Comparison of ENCODE assay signal across 8 mouse cellular contexts in genomic region chr8:84847684-84848435, GRCm38 (mm10). TPM values are rescaled to one million over a fixed set of nuclear protein-coding genes. Genes with fewer than 3 reads are reported as not detected.
DNase-seq lines count a peak whose midpoint lies in the region; ATAC-seq and TF ChIP-seq lines count a peak whose summit lies in the region.

No protein-coding gene starts in this region.

- TF ChIP-seq POLR2A in kidney, adult 2 months (IDR thresholded peaks at IDR 0.05; ENCODE audit: low read depth, low read length): no peak

- H3K27me3 ChIP-seq in kidney, adult 2 months (replicated peaks; ENCODE audit: control insufficient read depth, insufficient read depth, low read length): no peaks in the 10 kb centered on the region
- H3K27me3 ChIP-seq in hindbrain, embryonic 10.5 days (ENCODE audit: insufficient read depth, poor library complexity, severe bottlenecking): no peaks in the 10 kb centered on the region

- TF ChIP-seq CTCF in kidney, adult 2 months (conservative IDR thresholded peaks at IDR 0.05; ENCODE audit: insufficient read depth, insufficient read length, low read depth, low read length): no peak

- H3K4me1 ChIP-seq in kidney, adult 2 months (ENCODE audit: control insufficient read depth, insufficient read depth, low read length): peaks cover 11% of the 10 kb centered on the region
- peaks cover 37% of the 10 kb centered on the region for H3K4me1 ChIP-seq in hindbrain, embryonic 10.5 days (replicated peaks)

- peak; percentile 22 for DNase-seq in kidney, adult 2 months
- no peak for DNase-seq in kidney, postnatal 14 days
- DNase-seq in ZHBTc4 (ENCODE audit: low read depth, low spot score): peak; percentile 53
- DNase-seq in hindbrain, embryonic 10.5 days (ENCODE audit: low spot score): no peak
- DNase-seq in yolk sac, embryonic 10.5 days (ENCODE audit: low spot score): peak; percentile 66
- DNase-seq in layer of hippocampus, adult 8-10 months (ENCODE audit: low spot score in 2 of 2): no peak
- no peak for DNase-seq in gastrocnemius, adult 18-20 months (ENCODE audit: low spot score)

- ATAC-seq in megakaryocyte progenitor cell, adult 5-6 weeks (replicated peaks; ENCODE audit: poor library complexity): peak; percentile 37

- 34% methylated on average over 6 of the region's 6 CpGs for WGBS in kidney, adult 2 months
- 58% methylated on average over 6 of the region's 6 CpGs for WGBS in hindbrain, embryonic 10.5 days

- H3K9me3 ChIP-seq in hindbrain, embryonic 10.5 days: no peaks in the 10 kb centered on the region

- peaks cover 4% of the 10 kb centered on the region for H3K36me3 ChIP-seq in kidney, adult 2 months (ENCODE audit: control insufficient read depth, insufficient read depth, low read length)
- peaks cover 34% of the 10 kb centered on the region for H3K36me3 ChIP-seq in hindbrain, embryonic 10.5 days

- no peak overlapping the region for H3K4me3 ChIP-seq in kidney, adult 2 months (ENCODE audit: insufficient read depth, low read depth, low read length)
- H3K4me3 ChIP-seq in hindbrain, embryonic 10.5 days: peak overlapping the region; percentile 99

- 0 out of 2 replicates have a peak overlapping the region, but pooled peaks have one; percentile 47 for H3K27ac ChIP-seq in kidney, adult 2 months (ENCODE audit: insufficient read depth, low read depth, low read length)
- peak overlapping the region; percentile 97 for H3K27ac ChIP-seq in hindbrain, embryonic 10.5 days

RNA-seq across cellular contexts. Expression of gene Calr, which starts 1.1 kb away (rescaled TPM):
- 316 and 337 TPM in 2 replicates for polyA plus RNA-seq in kidney, adult 2 months (2012; rRNA removed)
- polyA plus RNA-seq in hindbrain, embryonic 10.5 days (2016; fragmentation: Nextera tagmentation; extraction: Ambion mirVana): 783 and 812 TPM in 2 replicates
- total RNA-seq in megakaryocyte progenitor cell, adult 5-6 weeks (2015): 1,060 and 1,133 TPM in 2 replicates
- total RNA-seq in megakaryocyte progenitor cell, adult 5-6 weeks (2017): 4,756 and 5,574 TPM in 2 replicates
- 100 to 1,000 TPM; 399 to 630 (median 506) TPM for total RNA-seq in layer of hippocampus, adult 8-10 months (2022)
- total RNA-seq in gastrocnemius, adult 18-20 months (2021): 100 to 1,000 TPM; 145 to 160 TPM

RNA-seq across cellular contexts. Expression of gene Rad23a, which starts 7.4 kb away (rescaled TPM):
- 73.0 TPM in 2 replicates for polyA plus RNA-seq in kidney, adult 2 months (2012; rRNA removed)
- polyA plus RNA-seq in hindbrain, embryonic 10.5 days (2016; fragmentation: Nextera tagmentation; extraction: Ambion mirVana): 115 TPM in 2 replicates
- 30.2 and 34.4 TPM in 2 replicates for total RNA-seq in megakaryocyte progenitor cell, adult 5-6 weeks (2015)
- total RNA-seq in megakaryocyte progenitor cell, adult 5-6 weeks (2017): 26.2 and 26.3 TPM in 2 replicates
- total RNA-seq in layer of hippocampus, adult 8-10 months (2022): 10 to 100 TPM; 66.4 to 76.2 (median 70.5) TPM
- total RNA-seq in gastrocnemius, adult 18-20 months (2021): 100 to 1,000 TPM; 171 to 176 TPM

RNA-seq across cellular contexts. Expression of gene Farsa, which starts 8.9 kb away (rescaled TPM):
- polyA plus RNA-seq in kidney, adult 2 months (2012; rRNA removed): 37.5 and 37.6 TPM in 2 replicates
- 129 and 134 TPM in 2 replicates for polyA plus RNA-seq in hindbrain, embryonic 10.5 days (2016; fragmentation: Nextera tagmentation; extraction: Ambion mirVana)
- 33.3 and 51.2 TPM in 2 replicates for total RNA-seq in megakaryocyte progenitor cell, adult 5-6 weeks (2015)
- total RNA-seq in megakaryocyte progenitor cell, adult 5-6 weeks (2017): 173 and 193 TPM in 2 replicates
- 10 to 100 TPM; 47.2 to 54.8 (median 52.9) TPM for total RNA-seq in layer of hippocampus, adult 8-10 months (2022)
- 10 to 100 TPM; 22.8 to 25.2 TPM for total RNA-seq in gastrocnemius, adult 18-20 months (2021)

RNA-seq across cellular contexts. Expression of gene Gadd45gip1, which starts 16.5 kb away (rescaled TPM):
- 24.2 and 41.0 TPM in 2 replicates for polyA plus RNA-seq in kidney, adult 2 months (2012; rRNA removed)
- 43.7 and 45.8 TPM in 2 replicates for polyA plus RNA-seq in hindbrain, embryonic 10.5 days (2016; fragmentation: Nextera tagmentation; extraction: Ambion mirVana)
- 21.4 and 21.9 TPM in 2 replicates for total RNA-seq in megakaryocyte progenitor cell, adult 5-6 weeks (2015)
- 51.2 and 57.4 TPM in 2 replicates for total RNA-seq in megakaryocyte progenitor cell, adult 5-6 weeks (2017)
- total RNA-seq in layer of hippocampus, adult 8-10 months (2022): 10 to 100 TPM; 21.6 to 27.7 (median 23.3) TPM
- total RNA-seq in gastrocnemius, adult 18-20 months (2021): 10 to 100 TPM; 22.9 to 24.2 TPM

RNA-seq across cellular contexts. Expression of gene Syce2, which starts 24.1 kb away (rescaled TPM):
- 0.87 and 1.7 TPM in 2 replicates for polyA plus RNA-seq in kidney, adult 2 months (2012; rRNA removed)
- 61.5 and 67.1 TPM in 2 replicates for polyA plus RNA-seq in hindbrain, embryonic 10.5 days (2016; fragmentation: Nextera tagmentation; extraction: Ambion mirVana)
- total RNA-seq in megakaryocyte progenitor cell, adult 5-6 weeks (2015): 248 and 250 TPM in 2 replicates
- total RNA-seq in megakaryocyte progenitor cell, adult 5-6 weeks (2017): 130 and 139 TPM in 2 replicates
- 10 to 100 TPM; 13.0 to 18.4 (median 14.5) TPM for total RNA-seq in layer of hippocampus, adult 8-10 months (2022)
- total RNA-seq in gastrocnemius, adult 18-20 months (2021): 1 to 10 TPM; 1.3 to 1.4 TPM

Comparison
In these comparisons a context has a peak if more than half of its experiments do, and no peak if none do; other contexts are left out.
1. DNase-seq: peak in kidney, adult 2 months (single experiment), ZHBTc4 (single experiment) and yolk sac, embryonic 10.5 days (single experiment); none in kidney, postnatal 14 days (single experiment), hindbrain, embryonic 10.5 days (single experiment), layer of hippocampus, adult 8-10 months (0 of 2) and gastrocnemius, adult 18-20 months (single experiment).